Mouse (Mus musculus) midbrain, embryonic 11.5 days (tissue): ENCODE measurements around the gene Fam98c. TPM values are rescaled to one million over a fixed set of nuclear protein-coding genes. Genes with fewer than 3 reads are reported as not detected.

Experiments used
- ATAC-seq: fragments of 200-750 bp; cut with Nextera tagmentation; 2 replicates; pipeline ENCODE4 v1.8.0; 2017; ENCODE audit warnings: moderate TSS enrichment, moderate library complexity; ENCODE audit not compliant: low FRiP score
- DNase-seq: peaks from one replicate; pipeline ENCODE4 v3.0.0; 2015; ENCODE audit warnings: low spot score; ENCODE audit errors: missing footprints
- H3K27ac ChIP-seq: fragments of 300-500 bp; sonication (generic); 2 replicates; pipeline ENCODE4 v1.5.1; 2014; ENCODE audit warnings: low read depth, low read length
- H3K27me3 ChIP-seq: fragments of 300-500 bp; sonication (generic); 2 replicates; pipeline ENCODE4 v1.6.1; 2014; ENCODE audit warnings: mild to moderate bottlenecking, low read length, moderate library complexity, mixed read lengths; ENCODE audit not compliant: control insufficient read depth, insufficient read depth
- H3K36me3 ChIP-seq: fragments of 300-500 bp; sonication (generic); 2 replicates; pipeline ENCODE4 v1.6.1; 2014; ENCODE audit warnings: mild to moderate bottlenecking, low read length, moderate library complexity, mixed read lengths; ENCODE audit not compliant: control insufficient read depth, insufficient read depth
- H3K4me1 ChIP-seq: fragments of 300-500 bp; sonication (generic); 2 replicates; pipeline ENCODE4 v1.6.1; 2014; ENCODE audit warnings: low read length; ENCODE audit not compliant: control insufficient read depth, insufficient read depth
- H3K4me2 ChIP-seq: fragments of 300-500 bp; sonication (generic); 2 replicates; pipeline ENCODE4 v1.6.1; 2014; ENCODE audit warnings: mild to moderate bottlenecking, moderate library complexity
- H3K4me3 ChIP-seq: fragments of 300-500 bp; sonication (generic); 2 replicates; pipeline ENCODE4 v1.5.1; 2014; ENCODE audit warnings: low read depth, low read length
- H3K9ac ChIP-seq: fragments of 300-500 bp; sonication (generic); 2 replicates; pipeline ENCODE4 v1.6.1; 2014; ENCODE audit warnings: low read length
- H3K9me3 ChIP-seq: fragments of 300-500 bp; sonication (generic); 2 replicates; pipeline ENCODE4 v1.6.1; 2016; ENCODE audit warnings: low read length; ENCODE audit not compliant: control insufficient read depth
- WGBS: fragments of 180-500 bp; shearing (Covaris S2); extraction: QIAGEN DNeasy Blood & Tissue Kit; methylation state at CpG from one replicate; pipeline ENCODE4 v1.1.7; 2014; 5-methylcytosine and 5-hydroxymethylcytosine counted together
- polyA plus RNA-seq: library from polyadenylated mRNA; unstranded; fragments of >200 nt; fragmentation: Nextera tagmentation; extraction: Ambion mirVana; gene quantifications from 2 replicates; pipeline ENCODE4 v1.2.1, GENCODE M21; 2014

Fam98c gene
- polyA plus RNA-seq, 1 experiment from 2014 or later: 14.8 TPM

- ATAC-seq (no peak), DNase-seq (peak; percentile 88)
- Histone ChIP-seq H3K27ac (no peak overlapping the region), H3K27me3 (peaks cover 34% of the 10 kb centered on the region), H3K4me3 (no peak overlapping the region), H3K4me2 (no peak overlapping the region), H3K9me3 (no peaks in the 10 kb centered on the region), H3K4me1 (peaks cover 39% of the 10 kb centered on the region), H3K36me3 (peaks cover 22% of the 10 kb centered on the region), H3K9ac (no peak overlapping the region)
- WGBS: 20% methylated on average over 32 of the region's 32 CpGs
Measured at GRCm38 (mm10) chr7:29172390-29173016, 16.5 kb upstream of the Fam98c start.

DNA sequence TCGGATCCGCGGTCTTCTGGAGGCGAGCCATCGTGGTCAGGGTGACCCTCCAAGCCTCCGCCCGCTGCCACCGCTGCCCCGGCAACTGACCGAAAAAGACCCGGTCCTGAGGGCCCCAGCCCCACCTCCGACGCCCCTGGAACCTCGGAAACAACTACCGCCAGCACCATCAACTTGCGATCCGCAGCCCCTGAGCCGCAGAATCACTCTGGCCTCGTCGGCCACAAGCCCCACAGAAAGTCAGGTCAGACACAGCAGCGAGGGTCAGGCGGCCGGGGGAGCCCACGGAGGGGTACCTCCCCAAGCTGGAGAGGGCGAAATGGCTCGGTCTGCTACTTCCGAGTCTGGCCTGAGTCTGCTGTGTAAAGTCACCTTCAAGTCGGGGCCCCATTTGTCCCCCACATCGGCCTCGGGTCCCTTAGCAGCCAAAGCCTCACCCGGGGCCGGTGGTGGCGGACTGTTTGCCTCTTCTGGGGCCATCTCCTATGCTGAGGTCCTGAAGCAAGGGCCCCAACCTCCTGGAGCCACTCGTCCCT, 15.6 kb upstream of the Fam98c start:
- Histone ChIP-seq H3K9ac (peak overlapping the region; percentile 52), H3K27me3 (peaks cover 34% of the 10 kb centered on the region), H3K36me3 (peaks cover 22% of the 10 kb centered on the region), H3K4me2 (peak overlapping the region; percentile 83), H3K4me1 (peaks cover 39% of the 10 kb centered on the region), H3K4me3 (peak overlapping the region; percentile 55), H3K9me3 (no peaks in the 10 kb centered on the region), H3K27ac (no peak overlapping the region)
- DNase-seq: peak; percentile 89
- WGBS: 5% methylated on average over 34 of the region's 34 CpGs
- no peak for ATAC-seq

DNA sequence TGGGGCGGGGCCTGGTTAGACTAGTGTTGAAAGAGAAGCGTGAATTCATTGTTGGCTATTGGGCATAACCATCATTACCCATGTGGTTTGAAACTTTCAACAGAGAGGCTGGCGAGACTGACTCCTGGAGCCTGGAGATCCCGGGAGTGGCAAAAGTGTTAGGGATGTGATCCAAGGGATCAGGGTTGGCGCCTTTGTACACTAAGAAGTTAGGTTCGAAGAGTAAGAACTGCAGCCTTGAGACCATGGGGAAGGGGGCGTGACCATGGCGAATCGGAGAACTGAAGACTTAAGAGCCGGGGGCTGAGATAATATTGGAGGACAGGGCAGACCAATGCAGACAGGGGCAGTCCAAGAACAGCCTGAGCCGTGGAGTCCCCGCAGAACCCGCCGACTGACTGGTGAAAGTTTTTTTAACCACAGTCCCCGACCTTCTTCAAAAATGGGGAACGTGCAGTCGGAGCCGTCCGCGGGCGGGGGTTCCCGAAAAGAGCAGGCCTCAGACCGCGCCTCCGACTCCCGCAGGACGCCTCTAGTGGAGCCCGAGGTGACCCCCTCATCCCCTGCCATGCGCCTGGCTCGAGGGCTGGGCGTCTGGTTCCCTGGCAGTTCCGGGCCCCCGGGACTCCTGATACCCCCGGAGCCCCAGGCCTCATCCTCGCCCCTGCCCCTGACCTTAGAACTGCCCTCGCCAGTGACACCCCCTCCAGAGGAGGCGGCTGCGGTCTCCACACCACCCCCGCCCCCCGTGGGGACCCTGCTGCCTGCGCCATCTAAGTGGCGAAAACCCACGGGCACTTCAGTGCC, 14.9 kb upstream of the Fam98c start:
- Histone ChIP-seq H3K4me1 (peaks cover 39% of the 10 kb centered on the region), H3K36me3 (peaks cover 19% of the 10 kb centered on the region), H3K27ac (no peak overlapping the region), H3K9ac (peak overlapping the region; percentile 52), H3K4me3 (peak overlapping the region; percentile 55), H3K4me2 (peak overlapping the region; percentile 83), H3K9me3 (no peaks in the 10 kb centered on the region), H3K27me3 (peaks cover 34% of the 10 kb centered on the region)
- DNase-seq (peak; percentile 92), ATAC-seq (0 out of 2 replicates have a peak, but pooled peaks have one; percentile 17)
- WGBS: under 1% methylated on average over 43 of the region's 43 CpGs

DNA sequence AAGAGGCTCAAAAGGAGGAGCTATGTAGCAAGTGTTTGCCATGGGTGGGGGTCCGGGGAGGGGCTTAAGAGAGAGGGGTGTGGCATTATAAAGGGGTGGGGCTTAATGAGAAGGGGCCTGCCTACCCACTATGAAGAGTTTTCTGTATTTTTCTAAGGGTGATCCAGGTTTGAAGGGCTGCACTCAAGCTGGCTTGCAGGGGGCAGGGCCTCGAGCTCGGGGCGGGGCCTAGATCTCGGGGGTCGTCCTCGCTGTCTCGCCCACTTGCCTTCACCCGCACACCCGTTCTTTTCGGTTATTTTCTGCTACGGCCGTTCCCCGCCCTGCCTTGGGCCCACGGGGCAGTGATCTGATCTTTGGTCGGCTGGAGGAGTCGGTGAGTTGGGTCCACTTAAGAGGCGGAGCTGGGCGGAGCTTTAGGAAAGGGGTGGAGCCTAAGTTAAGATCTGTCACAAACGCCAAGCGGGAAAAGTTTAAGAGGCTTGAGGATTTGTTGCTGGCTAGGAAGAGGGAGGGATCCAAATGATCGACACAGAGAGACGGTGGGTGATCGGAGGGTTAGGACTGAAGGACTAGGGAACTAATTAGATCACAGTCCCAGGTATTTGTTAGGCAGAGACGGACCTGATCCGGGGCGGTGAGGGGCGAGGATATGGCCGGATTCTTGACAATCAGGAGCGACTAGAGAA, 14.2 kb upstream of the Fam98c start, which contains the start of the genes Ggn and Spred3:
Gene Ggn (plus strand): TSS at position 145 of the 689 bp plus-strand sequence.
Gene Spred3 (minus strand): TSS at position 346 of the 689 bp plus-strand sequence.
- under 1% methylated on average over 30 of the region's 30 CpGs for WGBS
- Histone ChIP-seq H3K4me3 (peak within 1 kb of the TSS; percentile 55), H3K9me3 (no peaks in the 10 kb centered on the region), H3K27me3 (peaks cover 34% of the 10 kb centered on the region), H3K36me3 (peaks cover 13% of the 10 kb centered on the region), H3K4me1 (peaks cover 39% of the 10 kb centered on the region), H3K4me2 (peak within 1 kb of the TSS; percentile 83), H3K9ac (peak within 1 kb of the TSS; percentile 67), H3K27ac (peak within 1 kb of the TSS; percentile 61)
- DNase-seq (peak; percentile 97), ATAC-seq (peak; percentile 58)

GRCm38 (mm10) chr7:29169231-29170065, 13.4 kb upstream of the Fam98c start:
- H3K27ac ChIP-seq: peak overlapping the region; percentile 61
- H3K36me3 ChIP-seq: peaks cover 7% of the 10 kb centered on the region; the same call in 1 of the 2 replicates
- H3K4me1 ChIP-seq: peaks cover 39% of the 10 kb centered on the region
- peak overlapping the region; percentile 83 for H3K4me2 ChIP-seq
- H3K27me3 ChIP-seq: peaks cover 34% of the 10 kb centered on the region
- H3K9ac ChIP-seq: peak overlapping the region; percentile 67
- DNase-seq: peak; percentile 99
- peak overlapping the region; percentile 55 for H3K4me3 ChIP-seq
- H3K9me3 ChIP-seq: no peaks in the 10 kb centered on the region
- 1% methylated on average over 31 of the region's 39 CpGs for WGBS
- ATAC-seq: peak; percentile 80

GRCm38 (mm10) chr7:29168791-29169230, 12.8 kb upstream of the Fam98c start:
- Histone ChIP-seq H3K9me3 (no peaks in the 10 kb centered on the region), H3K4me2 (peak overlapping the region; percentile 83), H3K36me3 (peaks cover 4% of the 10 kb centered on the region; the same call in 1 of the 2 replicates), H3K4me3 (peak overlapping the region; percentile 55), H3K9ac (peak overlapping the region; percentile 67), H3K27me3 (peaks cover 32% of the 10 kb centered on the region), H3K27ac (peak overlapping the region; percentile 61), H3K4me1 (peaks cover 39% of the 10 kb centered on the region)
- DNase-seq (peak; percentile 94), ATAC-seq (peak; percentile 23)
- 0% methylated on average over 14 of the region's 14 CpGs for WGBS

- Histone ChIP-seq H3K9me3 (no peaks in the 10 kb centered on the region), H3K27me3 (peaks cover 26% of the 10 kb centered on the region), H3K4me1 (peaks cover 39% of the 10 kb centered on the region), H3K4me3 (peak overlapping the region; percentile 55), H3K4me2 (peak overlapping the region; percentile 83), H3K9ac (peak overlapping the region; percentile 67), H3K36me3 (no peaks in the 10 kb centered on the region), H3K27ac (peak overlapping the region; percentile 61; the same call in 1 of the 2 replicates)
- ATAC-seq (no peak), DNase-seq (peak; percentile 87)
- 2% methylated on average over 10 of the region's 10 CpGs for WGBS
Measured at GRCm38 (mm10) chr7:29168121-29168695, 12.2 kb upstream of the Fam98c start.

DNA sequence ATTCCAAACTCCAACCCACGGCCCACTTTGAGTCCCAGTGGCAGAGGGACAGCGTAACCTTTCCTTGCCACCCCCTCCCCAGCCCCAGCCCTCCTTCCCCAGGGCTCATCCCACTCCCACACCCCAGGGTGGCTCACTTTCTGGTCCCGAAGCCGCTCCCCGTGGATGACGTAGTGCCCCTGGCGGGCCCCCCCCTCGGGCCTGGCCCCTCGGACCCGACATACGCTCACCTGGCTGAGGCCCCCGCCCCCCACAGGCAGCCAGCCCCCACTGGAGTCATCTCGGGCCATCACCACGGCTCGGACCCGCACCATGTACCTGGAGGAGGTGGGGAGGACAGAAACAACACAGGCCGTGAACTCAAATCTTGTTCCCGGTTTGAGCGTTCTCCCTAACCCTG, 11.6 kb upstream of the Fam98c start:
- H3K27me3 ChIP-seq: peaks cover 20% of the 10 kb centered on the region
- peak overlapping the region; percentile 67 for H3K9ac ChIP-seq
- no peaks in the 10 kb centered on the region for H3K9me3 ChIP-seq
- ATAC-seq: no peak
- WGBS: 9% methylated on average over 18 of the region's 19 CpGs
- H3K4me2 ChIP-seq: peak overlapping the region; percentile 83
- peaks cover 39% of the 10 kb centered on the region for H3K4me1 ChIP-seq
- H3K27ac ChIP-seq: no peak overlapping the region
- H3K4me3 ChIP-seq: peak overlapping the region; percentile 55; the same call in 1 of the 2 replicates
- H3K36me3 ChIP-seq: no peaks in the 10 kb centered on the region
- no peak for DNase-seq
